Mouse (Mus musculus) cerebellum, postnatal 4 days (tissue): ENCODE data around the gene Map1b.
A peak's percentile ranks its signal among the peaks of the same experiment; 100 is the strongest.

Source experiments
- DNase-seq, 2 experiments: peaks; one replicate each; pipeline ENCODE4 v3.0.0; 2022; ENCODE audit warnings: low spot score in 2 of 2, mixed read lengths in 1 of 2

Gene Map1b

GRCm38 (mm10) chr13:99516448-99516881 lies at the start of gene Map1b:
Gene Map1b (minus strand): TSS chr13:99516540.
- peak; percentile 60 to 79 for DNase-seq

GRCm38 (mm10) chr13:99564346-99564745 lies 48.0 kb upstream of the Map1b start:
- DNase-seq: no peak

GRCm38 (mm10) chr13:99563021-99563420 lies 46.7 kb upstream of the Map1b start:
- peak in 1 of 2 experiments; percentile 37 for DNase-seq

GRCm38 (mm10) chr13:99561843-99562550 lies 45.7 kb upstream of the Map1b start:
- no peak for DNase-seq

GRCm38 (mm10) chr13:99560674-99561639 lies 44.6 kb upstream of the Map1b start:
- no peak for DNase-seq

GRCm38 (mm10) chr13:99558216-99558906 lies 42.0 kb upstream of the Map1b start:
- no peak for DNase-seq

GRCm38 (mm10) chr13:99557813-99558212 lies 41.5 kb upstream of the Map1b start:
- no peak for DNase-seq

GRCm38 (mm10) chr13:99557331-99557730 lies 41.0 kb upstream of the Map1b start:
- DNase-seq: no peak

- DNase-seq: no peak
Observed at GRCm38 (mm10) chr13:99554960-99555359, 38.6 kb upstream of the Map1b start.

GRCm38 (mm10) chr13:99554466-99554865 lies 38.1 kb upstream of the Map1b start:
- no peak for DNase-seq

GRCm38 (mm10) chr13:99552381-99552780 lies 36.0 kb upstream of the Map1b start:
- DNase-seq: no peak

GRCm38 (mm10) chr13:99550679-99551369 lies 34.5 kb upstream of the Map1b start:
- DNase-seq: no peak

- no peak for DNase-seq
Observed at GRCm38 (mm10) chr13:99550060-99550459, 33.7 kb upstream of the Map1b start.

- DNase-seq: no peak
Observed at GRCm38 (mm10) chr13:99549584-99549983, 33.2 kb upstream of the Map1b start.

- no peak for DNase-seq
Observed at GRCm38 (mm10) chr13:99546832-99547231, 30.5 kb upstream of the Map1b start.

GRCm38 (mm10) chr13:99545201-99545600 lies 28.9 kb upstream of the Map1b start:
- no peak for DNase-seq

GRCm38 (mm10) chr13:99541429-99542267 lies 25.3 kb upstream of the Map1b start:
- DNase-seq: no peak

- no peak for DNase-seq
Observed at GRCm38 (mm10) chr13:99539288-99539687, 22.9 kb upstream of the Map1b start.

- no peak for DNase-seq
Observed at GRCm38 (mm10) chr13:99538851-99539250, 22.5 kb upstream of the Map1b start.

- DNase-seq: no peak
Observed at GRCm38 (mm10) chr13:99537908-99538513, 21.7 kb upstream of the Map1b start.
